ENCODE assay signal across 17 mouse cellular contexts in genomic region chr2:152628066-152628465, GRCm38 (mm10). TPM values are rescaled to one million over a fixed set of nuclear protein-coding genes. Genes with fewer than 3 reads are reported as not detected.
DNase-seq lines count a peak whose midpoint lies in the region; ATAC-seq lines count a peak whose summit lies in the region.
"Had no signal": no experiment of that assay in that cellular context is flagged by ENCODE, and none has a peak within 500 bp of the region (broad histone marks: within the 10 kb centered on the region; RNA-seq: fewer than 3 reads in every experiment).

No protein-coding gene starts in this region.

- peaks cover 51% of the 10 kb centered on the region for H3K27me3 ChIP-seq in lung, embryonic 15.5 days
- peaks cover 38% of the 10 kb centered on the region for H3K27me3 ChIP-seq in intestine, embryonic 14.5 days (replicated peaks; ENCODE audit: control insufficient read depth, insufficient read depth, low read length)
- H3K27me3 ChIP-seq in stomach, embryonic 14.5 days (ENCODE audit: control insufficient read depth, insufficient read depth, low read length) = no peaks in the 10 kb centered on the region; the same call in 1 of the 2 replicates
- H3K27me3 ChIP-seq in forebrain, embryonic 10.5 days (ENCODE audit: poor library complexity, severe bottlenecking) = peaks cover 72% of the 10 kb centered on the region

- no peak overlapping the region for H3K9ac ChIP-seq in lung, embryonic 15.5 days
- no peak overlapping the region for H3K9ac ChIP-seq in intestine, embryonic 14.5 days (ENCODE audit: low read length)
- no peak overlapping the region for H3K9ac ChIP-seq in stomach, embryonic 14.5 days (replicated peaks; ENCODE audit: low read depth, low read length)
- H3K9ac ChIP-seq: hindbrain, embryonic 14.5 days had no signal

- DNase-seq in gastrocnemius, postnatal 14 days = peak; percentile 25
- DNase-seq in gastrocnemius, postnatal 36 days = no peak
- DNase-seq in lung, adult 18-20 months = no peak
- no peak for DNase-seq in intestine, embryonic 14.5 days (ENCODE audit: low spot score)
- DNase-seq in forebrain, embryonic 10.5 days (ENCODE audit: extremely low spot score, low spot score) = no peak
- no peak for DNase-seq in adrenal gland, postnatal 36 days
- DNase-seq: cerebellum, postnatal 36 days; right cerebral cortex, postnatal 14 days; thymus, adult 18-20 months had no signal

- intact Hi-C loops in gastrocnemius, postnatal 14 days (cut with DNase I; ENCODE audit: low total_unique reads) = no loop called here
- intact Hi-C loops in gastrocnemius, postnatal 36 days (cut with DNase I) = no loop called here

- H3K9me3 ChIP-seq in lung, embryonic 15.5 days = no peaks in the 10 kb centered on the region
- 0 out of 2 replicates have a peak, but pooled peaks cover 3% of the 10 kb centered on the region for H3K9me3 ChIP-seq in intestine, embryonic 14.5 days (ENCODE audit: control insufficient read depth, low read length)
- H3K9me3 ChIP-seq in stomach, embryonic 14.5 days (ENCODE audit: control insufficient read depth, low read depth, low read length) = no peaks in the 10 kb centered on the region
- H3K9me3 ChIP-seq in forebrain, embryonic 10.5 days = no peaks in the 10 kb centered on the region

- peak overlapping the region; percentile 51 for H3K4me3 ChIP-seq in lung, embryonic 15.5 days
- peak overlapping the region; percentile 51 for H3K4me3 ChIP-seq in intestine, embryonic 14.5 days (ENCODE audit: low read depth, low read length)
- H3K4me3 ChIP-seq in stomach, embryonic 14.5 days (ENCODE audit: low read depth, low read length) = peak overlapping the region; percentile 55
- H3K4me3 ChIP-seq in forebrain, embryonic 10.5 days = no peak overlapping the region
- H3K4me3 ChIP-seq: erythroblast, embryonic 14.5 days had no signal

- no peaks in the 10 kb centered on the region for H3K36me3 ChIP-seq in lung, embryonic 15.5 days
- no peaks in the 10 kb centered on the region for H3K36me3 ChIP-seq in intestine, embryonic 14.5 days (ENCODE audit: control insufficient read depth, insufficient read depth, low read length)
- H3K36me3 ChIP-seq in stomach, embryonic 14.5 days (ENCODE audit: control insufficient read depth, insufficient read depth, low read length) = no peaks in the 10 kb centered on the region
- H3K36me3 ChIP-seq in forebrain, embryonic 10.5 days (replicated peaks) = no peaks in the 10 kb centered on the region

- H3K4me2 ChIP-seq in lung, embryonic 15.5 days = peak overlapping the region; percentile 85; the same call in 1 of the 2 replicates
- H3K4me2 ChIP-seq in intestine, embryonic 14.5 days (ENCODE audit: low read length) = peak overlapping the region; percentile 73
- peak overlapping the region; percentile 71 for H3K4me2 ChIP-seq in stomach, embryonic 14.5 days (replicated peaks; ENCODE audit: low read depth, low read length)

- H3K4me1 ChIP-seq in lung, embryonic 15.5 days = peaks cover 17% of the 10 kb centered on the region
- H3K4me1 ChIP-seq in intestine, embryonic 14.5 days (replicated peaks; ENCODE audit: control insufficient read depth, insufficient read depth, low read length) = peaks cover 4% of the 10 kb centered on the region; the same call in 1 of the 2 replicates
- H3K4me1 ChIP-seq in stomach, embryonic 14.5 days (ENCODE audit: control insufficient read depth, insufficient read depth, low read length) = peaks cover 23% of the 10 kb centered on the region
- peaks cover 30% of the 10 kb centered on the region for H3K4me1 ChIP-seq in forebrain, embryonic 10.5 days

- H3K27ac ChIP-seq in lung, embryonic 15.5 days = no peak overlapping the region
- H3K27ac ChIP-seq in intestine, embryonic 14.5 days (ENCODE audit: low read depth) = peak overlapping the region; percentile 7; the same call in 1 of the 2 replicates
- 0 out of 2 replicates have a peak overlapping the region, but pooled peaks have one; percentile 40 for H3K27ac ChIP-seq in stomach, embryonic 14.5 days (ENCODE audit: low read length)
- no peak overlapping the region for H3K27ac ChIP-seq in forebrain, embryonic 10.5 days
- H3K27ac ChIP-seq: hindbrain, embryonic 14.5 days had no signal

- ATAC-seq in lung, embryonic 15.5 days (ENCODE audit: borderline replicate concordance, extremely low read depth, low FRiP score, low TSS enrichment) = no peak
- ATAC-seq in intestine, embryonic 14.5 days (replicated peaks; ENCODE audit: low FRiP score, low TSS enrichment, low read depth) = no peak
- no peak; the same call in 1 of the 2 replicates for ATAC-seq in stomach, embryonic 14.5 days (ENCODE audit: insufficient number of reproducible peaks, insufficient read depth, low FRiP score, low read depth)
- ATAC-seq: midbrain, embryonic 16.5 days had no signal

- WGBS in lung, embryonic 15.5 days = 44% methylated on average over 17 of the region's 17 CpGs
- WGBS in intestine, embryonic 14.5 days = 48% methylated on average over 17 of the region's 17 CpGs
- 50% methylated on average over 17 of the region's 17 CpGs for WGBS in stomach, embryonic 14.5 days
- WGBS in forebrain, embryonic 10.5 days = 39% methylated on average over 17 of the region's 17 CpGs

RNA-seq across cellular contexts. Expression of gene Rem1, which starts 1.3 kb away (rescaled TPM):
- total RNA-seq in gastrocnemius, postnatal 14 days (2021) = 1 to 10 TPM; 5.2 to 7.3 TPM
- total RNA-seq in gastrocnemius, postnatal 36 days (2021) = 1 to 10 TPM; 2.7 to 3.6 TPM
- 8.0 and 8.5 TPM in 2 replicates for polyA plus RNA-seq in lung, embryonic 15.5 days (2015; fragmentation: Nextera tagmentation; extraction: Ambion mirVana)
- polyA plus RNA-seq in intestine, embryonic 14.5 days (2014; fragmentation: Nextera tagmentation; extraction: Ambion mirVana) = 9.6 and 12.9 TPM in 2 replicates
- 21.9 and 22.3 TPM in 2 replicates for polyA plus RNA-seq in stomach, embryonic 14.5 days (2014; fragmentation: Nextera tagmentation; extraction: Ambion mirVana)
- 0.16 and 0.18 TPM in 2 replicates for polyA plus RNA-seq in forebrain, embryonic 10.5 days (2016; fragmentation: Nextera tagmentation; extraction: Ambion mirVana)
- 10 to 100 TPM in 1 of 2 experiments, 1 to 10 TPM in 1; 9.3 to 13.2 TPM for total RNA-seq in adrenal gland, postnatal 36 days (2021)
- total RNA-seq: MEL had no signal
- polyA plus RNA-seq: erythroblast, embryonic 14.5 days had no signal

RNA-seq across cellular contexts. Expression of gene Defb25, which starts 5.2 kb away (rescaled TPM):
- total RNA-seq in gastrocnemius, postnatal 14 days (2021) = 1 to 10 TPM; 1.3 to 1.4 TPM
- total RNA-seq in gastrocnemius, postnatal 36 days (2021) = not detected
- 1.7 TPM in 1 of 2 replicates, not detected in the other for polyA plus RNA-seq in lung, embryonic 15.5 days (2015; fragmentation: Nextera tagmentation; extraction: Ambion mirVana)
- polyA plus RNA-seq in intestine, embryonic 14.5 days (2014; fragmentation: Nextera tagmentation; extraction: Ambion mirVana) = 1.4 and 2.3 TPM in 2 replicates
- polyA plus RNA-seq in stomach, embryonic 14.5 days (2014; fragmentation: Nextera tagmentation; extraction: Ambion mirVana) = 3.9 TPM in 1 of 2 replicates, not detected in the other
- not detected in 2 replicates for polyA plus RNA-seq in forebrain, embryonic 10.5 days (2016; fragmentation: Nextera tagmentation; extraction: Ambion mirVana)
- 1 to 10 TPM in 1 of 2 experiments, not detected in 1; 2.2 TPM for total RNA-seq in adrenal gland, postnatal 36 days (2021)
- total RNA-seq: MEL; neutrophil, adult 5-6 weeks had no signal
- polyA plus RNA-seq: erythroblast, embryonic 14.5 days; hindbrain, embryonic 14.5 days; liver, embryonic 16.5 days; midbrain, embryonic 16.5 days had no signal

RNA-seq across cellular contexts. Expression of gene Defb36, which starts 23.9 kb away (rescaled TPM):
- not detected for total RNA-seq in gastrocnemius, postnatal 14 days (2021)
- not detected for total RNA-seq in gastrocnemius, postnatal 36 days (2021)
- not detected in 2 replicates for polyA plus RNA-seq in lung, embryonic 15.5 days (2015; fragmentation: Nextera tagmentation; extraction: Ambion mirVana)
- not detected in 2 replicates for polyA plus RNA-seq in intestine, embryonic 14.5 days (2014; fragmentation: Nextera tagmentation; extraction: Ambion mirVana)
- polyA plus RNA-seq in stomach, embryonic 14.5 days (2014; fragmentation: Nextera tagmentation; extraction: Ambion mirVana) = not detected in 2 replicates
- polyA plus RNA-seq in forebrain, embryonic 10.5 days (2016; fragmentation: Nextera tagmentation; extraction: Ambion mirVana) = not detected in 2 replicates
- total RNA-seq in adrenal gland, postnatal 36 days (2021) = 1 to 10 TPM in 1 of 2 experiments, not detected in 1; 1.3 TPM
- total RNA-seq: MEL; neutrophil, adult 5-6 weeks had no signal
- polyA plus RNA-seq: erythroblast, embryonic 14.5 days; hindbrain, embryonic 14.5 days; liver, embryonic 16.5 days; midbrain, embryonic 16.5 days had no signal

RNA-seq across cellular contexts. Expression of gene Defb45, which starts 28.9 kb away (rescaled TPM):
- not detected for total RNA-seq in gastrocnemius, postnatal 14 days (2021)
- not detected for total RNA-seq in gastrocnemius, postnatal 36 days (2021)
- not detected in 2 replicates for polyA plus RNA-seq in lung, embryonic 15.5 days (2015; fragmentation: Nextera tagmentation; extraction: Ambion mirVana)
- not detected in 2 replicates for polyA plus RNA-seq in intestine, embryonic 14.5 days (2014; fragmentation: Nextera tagmentation; extraction: Ambion mirVana)
- not detected in 2 replicates for polyA plus RNA-seq in stomach, embryonic 14.5 days (2014; fragmentation: Nextera tagmentation; extraction: Ambion mirVana)
- polyA plus RNA-seq in forebrain, embryonic 10.5 days (2016; fragmentation: Nextera tagmentation; extraction: Ambion mirVana) = not detected in 2 replicates
- not detected for total RNA-seq in adrenal gland, postnatal 36 days (2021)
- total RNA-seq: MEL; neutrophil, adult 5-6 weeks had no signal
- polyA plus RNA-seq: erythroblast, embryonic 14.5 days; hindbrain, embryonic 14.5 days; liver, embryonic 16.5 days; midbrain, embryonic 16.5 days had no signal

RNA-seq across cellular contexts. Expression of gene H13, which starts 41.2 kb away (rescaled TPM):
- 10 to 100 TPM; 45.8 to 49.1 TPM for total RNA-seq in gastrocnemius, postnatal 14 days (2021)
- total RNA-seq in gastrocnemius, postnatal 36 days (2021) = 10 to 100 TPM; 30.1 to 35.1 TPM
- 97.7 and 104 TPM in 2 replicates for polyA plus RNA-seq in lung, embryonic 15.5 days (2015; fragmentation: Nextera tagmentation; extraction: Ambion mirVana)
- polyA plus RNA-seq in intestine, embryonic 14.5 days (2014; fragmentation: Nextera tagmentation; extraction: Ambion mirVana) = 108 and 113 TPM in 2 replicates
- 120 and 122 TPM in 2 replicates for polyA plus RNA-seq in stomach, embryonic 14.5 days (2014; fragmentation: Nextera tagmentation; extraction: Ambion mirVana)
- polyA plus RNA-seq in forebrain, embryonic 10.5 days (2016; fragmentation: Nextera tagmentation; extraction: Ambion mirVana) = 90.7 and 93.2 TPM in 2 replicates
- 100 to 1,000 TPM; 169 to 173 TPM for total RNA-seq in adrenal gland, postnatal 36 days (2021)

Comparison
In these comparisons a context has a peak if more than half of its experiments do, and no peak if none do; other contexts are left out.
1. H3K27ac ChIP-seq: peak in intestine, embryonic 14.5 days (single experiment) and stomach, embryonic 14.5 days (single experiment); none in lung, embryonic 15.5 days (single experiment) and forebrain, embryonic 10.5 days (single experiment).
2. Peak in every context shown above with its lines, with median percentiles within 50 percentile points of each other: H3K4me2 ChIP-seq.